Mouse (Mus musculus): ENCODE results near the gene Cldn20.

Gene Cldn20

GRCm38 (mm10) chr17:3532254-3532653, at the start of gene Cldn20:
Cldn20 (plus strand) TSS chr17:3532554.
- DNase-seq (ENCODE audit: low read depth): no peak

- DNase-seq (ENCODE audit: low read depth): no peak
These were observed 49.3 kb upstream of the Cldn20 start for GRCm38 (mm10) chr17:3483091-3483490.

- DNase-seq (ENCODE audit: low read depth): no peak
These were observed 46.5 kb upstream of the Cldn20 start for GRCm38 (mm10) chr17:3485851-3486250.

GRCm38 (mm10) chr17:3487211-3487610, 45.1 kb upstream of the Cldn20 start:
- no peak for DNase-seq (ENCODE audit: low read depth)

- no peak for DNase-seq (ENCODE audit: low read depth)
These were observed 44.4 kb upstream of the Cldn20 start for GRCm38 (mm10) chr17:3487721-3488601.

GRCm38 (mm10) chr17:3490216-3490895, 42.0 kb upstream of the Cldn20 start:
- no peak for DNase-seq (ENCODE audit: low read depth)

GRCm38 (mm10) chr17:3491065-3491464, 41.3 kb upstream of the Cldn20 start:
- no peak for DNase-seq (ENCODE audit: low read depth)

GRCm38 (mm10) chr17:3491667-3492066, 40.7 kb upstream of the Cldn20 start:
- DNase-seq (ENCODE audit: low read depth): no peak

GRCm38 (mm10) chr17:3495576-3495975, 36.8 kb upstream of the Cldn20 start:
- DNase-seq (ENCODE audit: low read depth): no peak

GRCm38 (mm10) chr17:3496080-3496479, 36.3 kb upstream of the Cldn20 start:
- no peak for DNase-seq (ENCODE audit: low read depth)

GRCm38 (mm10) chr17:3498086-3498485, 34.3 kb upstream of the Cldn20 start:
- peak; percentile 53 for DNase-seq (ENCODE audit: low read depth)

GRCm38 (mm10) chr17:3498580-3498979, 33.8 kb upstream of the Cldn20 start:
- DNase-seq (ENCODE audit: low read depth): no peak

GRCm38 (mm10) chr17:3499468-3499867, 32.9 kb upstream of the Cldn20 start:
- no peak for DNase-seq (ENCODE audit: low read depth)

GRCm38 (mm10) chr17:3500076-3500475, 32.3 kb upstream of the Cldn20 start:
- DNase-seq (ENCODE audit: low read depth): no peak

- DNase-seq (ENCODE audit: low read depth): no peak
These were observed 31.4 kb upstream of the Cldn20 start for GRCm38 (mm10) chr17:3500936-3501335.

- no peak for DNase-seq (ENCODE audit: low read depth)
These were observed 26.6 kb upstream of the Cldn20 start for GRCm38 (mm10) chr17:3505711-3506110.

GRCm38 (mm10) chr17:3506508-3506907, 25.8 kb upstream of the Cldn20 start:
- no peak for DNase-seq (ENCODE audit: low read depth)

- peak; percentile 64 for DNase-seq (ENCODE audit: low read depth)
These were observed 22.5 kb upstream of the Cldn20 start for GRCm38 (mm10) chr17:3509841-3510240.

GRCm38 (mm10) chr17:3514316-3514715, 18.0 kb upstream of the Cldn20 start:
- no peak for DNase-seq (ENCODE audit: low read depth)

GRCm38 (mm10) chr17:3515851-3516250, 16.5 kb upstream of the Cldn20 start:
- DNase-seq (ENCODE audit: low read depth): no peak

GRCm38 (mm10) chr17:3516406-3516805, 15.9 kb upstream of the Cldn20 start:
- no peak for DNase-seq (ENCODE audit: low read depth)

GRCm38 (mm10) chr17:3520344-3520743, 12.0 kb upstream of the Cldn20 start:
- DNase-seq (ENCODE audit: low read depth): no peak

- DNase-seq (ENCODE audit: low read depth): no peak
These were observed 4.4 kb upstream of the Cldn20 start for GRCm38 (mm10) chr17:3527841-3528471.
